Mouse (Mus musculus) macrophage (primary cell): Measurements from ENCODE around the gene Psme2. TPM values are rescaled to one million over a fixed set of nuclear protein-coding genes. Genes with fewer than 3 reads are reported as not detected.

Experiments
- H3K27ac ChIP-seq: fragments of 350-480 bp; formaldehyde crosslinking; 2 replicates; pipeline ENCODE4 v1.9.0; 2021
- H3K36me3 ChIP-seq: fragments of 350-480 bp; formaldehyde crosslinking; 2 replicates; pipeline ENCODE4 v1.9.0; 2021; ENCODE audit errors: inconsistent target
- H3K4me3 ChIP-seq: fragments of 350-480 bp; formaldehyde crosslinking; 2 replicates; pipeline ENCODE4 v1.9.0; 2021; ENCODE audit errors: inconsistent target
- H3K79me2 ChIP-seq: fragments of 350-480 bp; formaldehyde crosslinking; 2 replicates; pipeline ENCODE4 v1.9.0; 2021; ENCODE audit errors: inconsistent target
- WGBS: methylation state at CpG from one replicate; pipeline ENCODE4 v1.1.7; 2026; ENCODE audit warnings: inconsistent platforms; ENCODE audit not compliant: missing documents; 5-methylcytosine and 5-hydroxymethylcytosine counted together
- polyA plus RNA-seq: library from polyadenylated mRNA; stranded (reverse); fragments of 250-400 nt; gene quantifications from 3 replicates; pipeline ENCODE4 v1.2.4, GENCODE M21; 2018; ENCODE audit warnings: inconsistent platforms
- total RNA-seq, 78 experiments: library from RNA; depleted of rRNA; stranded (reverse); fragments of 250-400 nt; gene quantifications; 1 replicate in 9 of 78; 2 replicates in 24 of 78; 3 replicates in 43 of 78; 4 replicates in 2 of 78; pipeline ENCODE4 v1.2.4; 2018; ENCODE audit warnings: inconsistent platforms in 56 of 78

Psme2 gene
- 1,000 to 10,000 TPM in 5 of 26 experiments, 100 to 1,000 TPM in 21; 180 to 1,564 (median 563) TPM for total RNA-seq (2018; cell fraction: chromatin; rRNA removed)
- 100 to 1,000 TPM; 247 to 986 (median 578) TPM for total RNA-seq (2018; cell fraction: cytosol; rRNA removed)
- total RNA-seq (2018; cell fraction: nucleus; rRNA removed) = 1,000 to 10,000 TPM in 1 of 26 experiments, 100 to 1,000 TPM in 25; 124 to 1,032 (median 499) TPM
- 172 to 350 TPM (median 300 TPM) in 3 replicates for polyA plus RNA-seq

DNA sequence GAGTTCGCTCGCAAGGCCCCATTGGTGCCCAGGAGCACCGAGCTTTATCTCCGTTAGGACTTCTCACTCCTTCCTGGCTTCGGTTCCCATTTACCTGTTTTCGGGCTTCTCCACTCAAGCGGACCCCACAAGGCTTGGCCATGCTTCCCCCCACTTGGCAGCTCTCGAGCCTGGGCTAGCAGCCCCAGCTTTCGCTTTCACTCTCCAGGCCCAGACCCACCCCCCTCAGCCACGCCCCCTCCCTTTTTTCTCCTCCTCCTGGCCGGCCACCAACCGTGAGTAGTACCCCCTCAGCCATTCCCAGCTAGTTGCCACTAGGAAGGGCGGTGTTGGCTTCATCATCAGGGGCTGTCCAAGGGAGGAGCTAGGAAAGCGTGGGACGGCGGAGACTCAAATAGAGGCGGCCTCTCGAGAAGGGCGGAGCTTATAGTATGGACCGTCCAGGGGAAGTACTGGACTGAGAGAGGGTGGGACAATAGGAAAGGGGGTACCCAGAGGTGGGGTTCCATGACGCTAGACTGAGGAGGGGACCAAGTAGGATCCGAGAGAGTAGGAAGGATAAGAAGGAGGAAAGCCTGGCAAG is at the start of gene Psme2:
Psme2 (minus strand) TSS at position 366 of the 583 bp plus-strand sequence.
- Histone ChIP-seq H3K36me3 (peaks cover 38% of the 10 kb centered on the region), H3K27ac (peak within 1 kb of the TSS; percentile 98), H3K4me3 (peak within 1 kb of the TSS; percentile 97), H3K79me2 (peaks cover 72% of the 10 kb centered on the region)
- WGBS = under 1% methylated on average over 21 of the region's 22 CpGs

- no peak within 1 kb of the TSS for H3K4me3 ChIP-seq
- H3K27ac ChIP-seq = no peak within 1 kb of the TSS
- peaks cover 31% of the 10 kb centered on the region for H3K79me2 ChIP-seq
- WGBS = 97% methylated on average over 9 of the region's 9 CpGs
- peaks cover 47% of the 10 kb centered on the region for H3K36me3 ChIP-seq
These were observed 46.9 kb upstream of the Psme2 start, which contains the start of gene Gm49378 for GRCm38 (mm10) chr14:55637795-55638194. Gene Gm49378, minus strand, starts transcription at chr14:55637895.

GRCm38 (mm10) chr14:55635523-55636007 is 44.7 kb upstream of the Psme2 start, which contains the start of gene Ipo4:
Gene Ipo4, minus strand, starts transcription at chr14:55635957.
- peak within 1 kb of the TSS; percentile 65 for H3K4me3 ChIP-seq
- H3K79me2 ChIP-seq = peaks cover 9% of the 10 kb centered on the region; the same call in 1 of the 2 replicates
- H3K27ac ChIP-seq = peak within 1 kb of the TSS; percentile 17
- H3K36me3 ChIP-seq = peaks cover 60% of the 10 kb centered on the region
- 3% methylated on average over 26 of the region's 33 CpGs for WGBS

GRCm38 (mm10) chr14:55634874-55635522 is 44.1 kb upstream of the Psme2 start:
- Histone ChIP-seq H3K4me3 (peak overlapping the region; percentile 65), H3K79me2 (peaks cover 3% of the 10 kb centered on the region; the same call in 1 of the 2 replicates), H3K36me3 (peaks cover 60% of the 10 kb centered on the region), H3K27ac (peak overlapping the region; percentile 17; the same call in 1 of the 2 replicates)
- 11% methylated on average over 22 of the region's 23 CpGs for WGBS

DNA sequence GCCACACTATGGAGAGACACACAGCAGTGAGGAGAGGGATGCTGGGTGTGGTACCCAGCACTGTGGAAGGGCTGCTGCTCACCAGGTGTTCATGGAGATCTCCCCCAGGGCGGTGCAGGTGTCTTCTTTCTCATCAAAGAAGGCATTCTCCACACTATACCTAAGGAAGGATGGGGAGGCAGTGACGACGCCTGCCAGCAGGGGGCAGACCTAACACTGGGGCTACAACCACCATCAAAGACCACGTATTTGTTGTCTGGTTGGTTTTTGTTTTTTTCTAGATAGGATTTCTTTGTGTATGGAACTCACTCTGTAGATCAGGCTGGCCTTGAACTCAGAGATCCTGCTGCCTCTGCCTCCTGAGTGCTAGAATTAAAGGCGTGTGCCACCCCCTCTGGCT is 38.4 kb upstream of the Psme2 start:
- WGBS = 62% methylated on average over 4 of the region's 5 CpGs
- Histone ChIP-seq H3K27ac (no peak overlapping the region), H3K4me3 (no peak overlapping the region), H3K79me2 (no peaks in the 10 kb centered on the region), H3K36me3 (peaks cover 67% of the 10 kb centered on the region; the same call in 1 of the 2 replicates)

DNA sequence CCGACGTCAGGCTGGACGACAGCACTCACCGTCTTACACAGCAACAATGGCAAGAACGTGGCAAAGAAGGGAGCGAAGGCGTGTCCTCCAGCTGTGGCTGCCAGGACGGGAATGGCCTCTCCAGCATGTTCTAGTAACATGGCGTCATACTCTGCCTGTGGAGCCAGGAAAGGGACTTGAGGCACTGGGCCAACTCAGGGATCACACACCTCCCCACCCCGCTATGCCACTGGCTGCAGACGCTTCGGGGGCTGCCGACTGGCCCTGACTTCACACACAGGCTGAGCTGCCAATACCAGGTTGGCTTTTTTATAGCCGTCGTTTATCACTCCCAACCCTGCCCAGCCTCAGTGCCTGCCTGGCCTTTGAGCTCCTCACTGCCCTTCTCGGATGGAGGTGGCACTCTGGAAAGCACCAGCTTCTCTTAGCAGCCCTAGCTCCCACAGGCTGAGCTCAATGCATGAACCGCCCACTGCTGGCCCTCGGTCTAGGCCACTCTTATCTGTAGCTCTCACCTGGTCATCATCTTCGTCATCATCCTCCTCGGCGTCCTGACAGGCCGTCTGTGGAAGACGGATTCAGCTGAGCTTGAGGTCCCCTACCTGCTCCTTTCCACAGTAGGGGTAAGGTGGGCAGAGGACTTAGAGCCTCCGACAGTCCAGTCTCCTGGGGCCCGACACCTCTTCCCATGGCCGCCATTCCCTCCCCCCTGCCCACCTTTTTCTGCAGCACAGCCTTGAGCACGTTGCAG is 37.3 kb upstream of the Psme2 start:
- no peak overlapping the region for H3K4me3 ChIP-seq
- H3K79me2 ChIP-seq = no peaks in the 10 kb centered on the region
- peaks cover 61% of the 10 kb centered on the region; the same call in 1 of the 2 replicates for H3K36me3 ChIP-seq
- 96% methylated on average over 27 of the region's 27 CpGs for WGBS
- no peak overlapping the region for H3K27ac ChIP-seq

DNA sequence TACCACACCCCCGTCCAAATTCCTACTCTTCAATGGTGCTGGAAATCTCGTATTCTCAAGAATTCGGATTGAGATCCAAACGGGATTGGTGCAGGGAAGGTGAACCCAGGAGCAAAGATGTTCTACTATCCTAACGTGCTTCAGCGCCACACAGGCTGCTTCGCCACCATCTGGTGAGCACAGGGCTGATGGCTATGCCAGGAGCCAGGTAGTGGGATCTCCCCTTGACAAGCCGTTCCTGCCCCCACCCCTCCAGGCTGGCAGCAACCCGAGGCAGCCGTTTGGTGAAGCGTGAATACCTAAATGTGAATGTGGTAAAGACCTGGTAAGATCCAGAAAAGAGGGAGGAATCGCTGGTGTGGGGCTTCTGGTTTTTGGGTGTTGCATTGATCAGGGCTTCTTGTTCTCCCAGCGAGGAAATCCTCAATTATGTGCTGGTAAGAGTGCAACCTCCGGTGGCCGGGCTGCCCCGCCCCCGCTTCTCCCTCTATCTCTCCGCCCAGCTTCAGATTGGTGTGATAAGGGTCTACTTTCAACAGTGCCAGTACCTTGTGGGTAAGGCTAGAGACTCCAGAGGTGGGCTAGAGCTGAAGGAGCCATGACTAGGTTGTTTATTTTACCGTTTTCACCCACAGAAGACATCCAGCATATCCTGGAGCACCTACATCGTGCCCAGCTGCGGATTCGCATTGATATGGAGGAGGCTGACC is 27.7 kb upstream of the Psme2 start:
- Histone ChIP-seq H3K27ac (no peak overlapping the region), H3K79me2 (no peaks in the 10 kb centered on the region), H3K4me3 (no peak overlapping the region), H3K36me3 (no peaks in the 10 kb centered on the region)
- 15% methylated on average over 21 of the region's 22 CpGs for WGBS

- no peak within 1 kb of the TSS for H3K4me3 ChIP-seq
- 48% methylated on average over 14 of the region's 21 CpGs for WGBS
- no peaks in the 10 kb centered on the region for H3K36me3 ChIP-seq
- H3K27ac ChIP-seq = no peak within 1 kb of the TSS
- H3K79me2 ChIP-seq = no peaks in the 10 kb centered on the region
These were observed 26.9 kb upstream of the Psme2 start, which contains the start of gene Rec8 for GRCm38 (mm10) chr14:55617822-55618221. Gene Rec8, plus strand, starts transcription at chr14:55618037.

GRCm38 (mm10) chr14:55616844-55617243 is 25.9 kb upstream of the Psme2 start:
- no peaks in the 10 kb centered on the region for H3K36me3 ChIP-seq
- H3K4me3 ChIP-seq = no peak overlapping the region
- H3K79me2 ChIP-seq = no peaks in the 10 kb centered on the region
- WGBS = 93% methylated on average over 2 of the region's 2 CpGs
- no peak overlapping the region for H3K27ac ChIP-seq

DNA sequence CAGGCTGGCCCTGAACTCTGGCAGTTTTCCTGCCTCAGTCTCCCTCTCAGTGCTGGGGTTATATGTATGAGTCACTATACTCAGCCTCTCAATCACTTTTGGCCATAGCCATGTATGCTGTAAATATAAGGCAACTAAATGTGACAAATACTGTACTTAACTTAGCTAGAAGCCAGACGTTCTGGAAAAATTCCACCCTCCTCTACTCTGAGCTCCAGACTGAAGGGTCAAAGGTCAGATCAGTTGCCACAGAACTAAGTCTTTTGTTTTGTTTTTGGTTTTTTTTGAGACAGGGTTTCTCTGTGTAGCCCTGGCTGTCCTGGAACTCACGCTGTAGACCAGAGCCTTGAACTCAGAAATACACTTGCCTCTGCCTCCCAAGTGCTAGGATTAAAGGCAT is 25.0 kb upstream of the Psme2 start:
- 86% methylated on average over 2 of the region's 2 CpGs for WGBS
- H3K79me2 ChIP-seq = no peaks in the 10 kb centered on the region
- no peaks in the 10 kb centered on the region for H3K36me3 ChIP-seq
- H3K4me3 ChIP-seq = no peak overlapping the region
- H3K27ac ChIP-seq = no peak overlapping the region

GRCm38 (mm10) chr14:55614565-55615178 is 23.8 kb upstream of the Psme2 start:
- no peak overlapping the region for H3K27ac ChIP-seq
- peaks cover 2% of the 10 kb centered on the region; the same call in 1 of the 2 replicates for H3K36me3 ChIP-seq
- WGBS = 93% methylated on average over 7 of the region's 7 CpGs
- no peak overlapping the region for H3K4me3 ChIP-seq
- H3K79me2 ChIP-seq = no peaks in the 10 kb centered on the region

GRCm38 (mm10) chr14:55613346-55613745 is 22.4 kb upstream of the Psme2 start:
- WGBS = 79% methylated on average over 6 of the region's 6 CpGs
- H3K36me3 ChIP-seq = peaks cover 15% of the 10 kb centered on the region
- H3K79me2 ChIP-seq = no peaks in the 10 kb centered on the region
- H3K27ac ChIP-seq = no peak overlapping the region
- H3K4me3 ChIP-seq = no peak overlapping the region

DNA sequence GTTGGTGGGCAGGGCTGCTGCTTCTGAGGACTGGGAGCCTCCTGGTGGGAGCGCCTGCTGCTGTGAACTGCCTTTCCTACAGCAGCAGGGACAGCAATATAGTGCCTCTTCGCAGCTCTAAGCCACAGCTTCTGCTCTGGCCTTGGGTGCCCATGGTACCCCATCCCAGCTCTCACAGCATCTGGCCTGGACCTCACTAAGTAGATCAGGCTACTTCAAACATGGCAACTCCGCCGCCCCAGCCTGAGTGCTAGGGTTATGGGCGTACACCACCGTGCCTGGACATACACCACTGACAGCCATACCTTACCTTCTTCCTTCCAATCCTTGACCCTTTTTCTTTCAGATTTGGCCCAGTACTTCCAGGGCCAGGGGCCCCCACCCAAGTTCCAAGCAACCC is 17.4 kb upstream of the Psme2 start:
- peaks cover 40% of the 10 kb centered on the region for H3K36me3 ChIP-seq
- peaks cover 39% of the 10 kb centered on the region for H3K79me2 ChIP-seq
- no peak overlapping the region for H3K27ac ChIP-seq
- WGBS = 85% methylated on average over 6 of the region's 6 CpGs
- no peak overlapping the region for H3K4me3 ChIP-seq
